Mouse (Mus musculus) spleen, postnatal 10 days (tissue): Measurements from ENCODE around the gene Stat6.

ENCODE experiments used
- DNase-seq, 2 experiments: peaks; one replicate each; pipeline ENCODE4 v3.0.0; 2021 to 2022; ENCODE audit warnings: low spot score in 2 of 2

Gene Stat6

GRCm38 (mm10) chr10:127642772-127643552 lies at the start of gene Stat6:
Gene Stat6 (plus strand): TSS chr10:127642986.
- peak; percentile 70 to 86 for DNase-seq

GRCm38 (mm10) chr10:127594405-127594804 lies 48.4 kb upstream of the Stat6 start:
- DNase-seq, result no peak

- no peak for DNase-seq
These were observed 47.7 kb upstream of the Stat6 start for GRCm38 (mm10) chr10:127594930-127595715.

DNA sequence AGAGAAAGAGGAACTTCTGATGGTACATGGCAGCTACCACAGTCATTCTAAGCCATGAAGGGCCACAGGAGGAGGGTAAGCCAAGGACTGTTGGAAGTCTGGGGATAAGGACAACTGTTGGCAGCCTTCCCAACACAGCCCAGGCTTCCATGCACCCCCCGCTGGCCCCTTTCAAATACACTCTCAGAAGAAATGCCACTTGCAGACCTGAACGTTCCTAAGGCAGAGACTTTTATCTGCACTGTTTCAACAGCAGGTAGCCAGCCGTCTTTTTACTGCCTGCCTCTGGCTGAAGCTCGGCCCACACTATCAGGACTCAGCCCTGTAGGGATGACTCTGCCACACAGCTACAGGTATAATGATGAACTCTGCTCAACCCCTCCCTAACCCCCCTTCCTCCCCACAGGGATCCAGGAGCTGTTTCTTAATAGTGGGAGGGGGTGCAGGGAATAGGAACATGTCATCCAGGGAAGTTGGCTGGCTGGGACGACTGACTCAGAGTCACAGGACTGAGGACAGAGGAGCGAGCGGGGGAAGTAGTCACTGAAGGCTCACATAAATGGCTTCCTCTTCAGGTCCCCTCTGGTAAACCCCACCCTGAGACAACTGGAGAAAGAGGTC lies 46.4 kb upstream of the Stat6 start:
- DNase-seq, result no peak

GRCm38 (mm10) chr10:127597311-127597901 lies 45.4 kb upstream of the Stat6 start:
- DNase-seq, result no peak

DNA sequence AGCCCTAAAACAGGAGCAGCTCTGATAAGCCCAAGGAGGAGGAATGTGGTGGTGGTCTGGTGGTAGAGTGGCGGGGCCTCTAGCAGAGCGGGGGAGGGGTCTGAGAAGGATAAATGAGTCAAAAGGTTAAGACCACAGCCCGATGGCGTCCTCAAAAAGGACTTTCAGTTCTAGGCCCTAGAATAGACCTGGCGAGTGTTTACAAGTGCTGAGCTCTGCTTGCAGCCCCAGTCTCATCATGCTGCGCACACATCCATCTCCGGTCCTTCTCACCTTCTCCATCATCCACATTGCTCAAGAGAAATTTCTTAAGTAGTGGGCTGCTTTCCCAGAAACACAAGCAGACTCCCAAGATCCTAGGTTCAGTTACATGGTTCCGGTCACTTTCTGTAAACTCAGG lies 44.2 kb upstream of the Stat6 start:
- DNase-seq, result no peak

DNA sequence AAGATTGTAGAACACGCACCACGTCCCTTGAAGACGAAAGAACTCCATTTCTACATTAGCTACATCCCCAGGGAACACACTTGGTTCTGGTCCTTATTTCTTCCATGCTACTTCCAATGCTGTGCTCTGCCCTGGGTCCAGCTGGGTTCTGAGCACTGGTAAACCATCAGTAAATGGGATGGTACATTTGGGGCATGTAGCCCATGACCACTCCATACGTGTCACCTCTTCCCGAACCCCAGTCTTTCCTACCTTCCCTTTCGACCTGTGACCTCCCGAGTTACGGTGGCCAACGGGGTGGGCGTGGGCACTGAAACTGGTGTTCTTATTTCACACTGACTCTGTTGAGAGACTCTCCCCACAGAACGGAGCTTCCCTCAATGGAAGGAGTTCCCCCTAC lies 43.5 kb upstream of the Stat6 start:
- no peak for DNase-seq

- no peak for DNase-seq
These were observed 42.8 kb upstream of the Stat6 start for GRCm38 (mm10) chr10:127599779-127600541.

- no peak for DNase-seq
These were observed 40.6 kb upstream of the Stat6 start for GRCm38 (mm10) chr10:127602194-127602593.

- DNase-seq, result no peak
These were observed 39.1 kb upstream of the Stat6 start for GRCm38 (mm10) chr10:127603437-127604371.

DNA sequence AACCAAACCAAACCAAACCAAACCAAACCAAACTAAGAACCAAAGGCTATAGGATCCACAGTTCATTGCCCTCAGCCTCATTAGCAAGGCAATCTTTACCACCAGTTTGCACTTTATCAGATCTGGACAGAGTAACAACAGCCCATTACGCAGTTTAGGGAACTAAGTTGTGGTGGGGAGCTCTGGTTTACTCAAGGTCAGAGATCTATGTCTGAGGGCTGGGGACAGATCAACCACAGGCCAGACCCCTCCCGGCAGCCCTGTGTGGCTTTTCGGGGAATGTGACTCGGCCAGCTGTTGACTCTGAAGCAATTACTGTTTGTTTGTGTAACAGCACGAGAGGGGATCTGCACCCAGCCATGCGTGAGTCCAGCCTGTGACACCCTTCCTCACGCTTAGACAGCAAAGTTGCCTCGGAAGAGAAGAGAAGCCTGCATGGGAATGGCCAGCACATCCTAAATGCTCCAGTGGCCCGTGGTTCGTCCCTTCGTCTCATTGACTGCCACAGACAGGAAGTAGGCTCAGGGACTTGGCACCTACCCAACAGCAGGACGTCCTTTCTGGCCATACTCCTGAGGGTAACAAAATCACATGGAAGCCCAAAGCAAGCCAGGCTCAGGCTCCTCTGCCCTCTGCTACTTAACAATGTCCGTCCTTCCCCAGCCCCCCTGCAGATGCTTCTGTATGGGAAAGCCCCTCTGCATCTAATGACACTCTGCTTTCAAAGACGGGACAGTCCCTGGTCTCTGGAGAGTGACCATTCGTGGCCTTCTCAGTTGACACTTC lies 38.1 kb upstream of the Stat6 start:
- peak in 1 of 2 experiments; percentile 51 for DNase-seq

DNA sequence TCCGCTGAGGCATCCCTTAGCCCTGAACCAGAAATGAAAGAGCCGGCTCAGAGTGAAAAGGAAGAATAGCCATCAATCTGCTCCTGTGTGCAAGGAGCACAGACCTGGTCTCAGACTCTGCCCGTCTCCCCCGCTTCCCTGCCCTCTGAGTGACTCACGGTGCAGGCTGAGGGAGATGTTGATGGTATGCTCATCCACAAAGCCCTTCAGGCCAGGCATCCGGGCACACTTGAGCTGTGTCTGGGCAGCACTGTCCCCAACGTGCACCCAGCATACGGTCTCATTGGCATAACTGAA lies 37.6 kb upstream of the Stat6 start:
- DNase-seq, result no peak

- no peak for DNase-seq
These were observed 37.0 kb upstream of the Stat6 start for GRCm38 (mm10) chr10:127605756-127606155.

GRCm38 (mm10) chr10:127607059-127607458 lies 35.7 kb upstream of the Stat6 start:
- no peak for DNase-seq

- DNase-seq, result no peak
These were observed 33.2 kb upstream of the Stat6 start for GRCm38 (mm10) chr10:127609415-127610065.

DNA sequence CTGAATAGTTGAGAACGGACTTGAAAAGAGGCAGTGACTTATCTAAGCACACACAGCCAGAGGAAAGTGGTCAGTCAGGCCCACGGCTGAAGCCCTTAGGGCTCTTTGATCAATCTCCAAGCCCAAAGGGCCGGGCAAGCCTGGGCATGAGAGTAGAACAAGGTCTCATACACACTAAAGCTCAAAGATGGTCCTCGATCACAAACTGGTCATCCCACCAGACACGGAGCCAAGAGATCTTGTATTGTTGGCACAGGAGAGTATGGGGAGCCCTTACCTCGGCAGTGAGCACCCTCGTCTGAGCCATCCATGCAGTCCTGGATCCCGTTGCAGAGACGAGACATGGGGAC lies 32.7 kb upstream of the Stat6 start:
- no peak for DNase-seq

GRCm38 (mm10) chr10:127612079-127612775 lies 30.6 kb upstream of the Stat6 start:
- no peak for DNase-seq

DNA sequence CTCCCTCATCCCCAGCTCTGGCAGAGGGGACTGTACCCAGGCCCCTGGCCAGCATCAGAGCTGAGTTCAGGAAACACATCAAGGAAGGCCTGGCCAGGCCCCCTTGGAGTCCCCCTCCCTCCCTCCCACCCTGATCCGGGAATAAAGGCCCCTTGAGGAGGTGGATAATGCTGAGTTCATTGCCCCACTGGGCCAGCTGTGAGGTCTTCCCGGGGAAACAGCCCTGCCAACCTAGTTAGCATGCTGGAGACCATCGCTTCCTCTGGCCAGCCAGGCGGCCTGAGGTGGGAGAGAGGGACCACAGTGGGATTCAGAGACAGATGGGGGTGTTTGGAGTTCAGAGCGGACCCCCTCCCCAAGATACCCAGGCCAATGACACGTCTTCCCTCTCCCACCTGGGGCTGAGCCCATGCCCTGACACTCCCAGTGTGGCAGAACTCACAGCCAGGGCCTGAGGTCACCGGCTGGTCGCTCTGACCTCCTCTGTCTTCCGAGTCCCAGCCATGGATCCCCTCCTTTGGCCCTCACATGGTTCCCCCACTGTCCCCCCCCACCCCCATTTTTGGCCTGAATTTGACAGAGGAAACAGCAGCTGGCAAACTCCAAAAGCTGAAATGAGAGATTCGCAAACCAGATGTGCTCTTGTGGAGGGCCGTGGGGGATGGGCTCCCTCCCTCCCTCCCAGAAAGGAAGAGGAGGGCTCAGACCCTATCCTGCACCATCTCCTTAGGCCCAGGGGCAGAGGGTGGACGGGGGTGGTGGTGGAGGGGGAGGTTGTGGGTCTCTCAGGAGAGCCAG lies 28.4 kb upstream of the Stat6 start:
- no peak for DNase-seq
